Mouse (Mus musculus) G1E (cell line): Measurements from ENCODE around the gene Ctrl.

Source experiments
- CTCF ChIP-seq: IDR thresholded peaks from 2 replicates; pipeline ENCODE4 v1.5.1; 2012; ENCODE audit warnings: low read depth, low read length, inconsistent platforms, mixed read lengths
- GATA1 ChIP-seq: IDR thresholded peaks from 2 replicates; pipeline ENCODE4 v1.6.1; 2012; ENCODE audit warnings: borderline replicate concordance, low read length, inconsistent platforms, mixed read lengths
- GATA2 ChIP-seq: IDR thresholded peaks from 2 replicates; pipeline ENCODE4 v1.6.1; 2012; ENCODE audit warnings: low read depth, low read length, inconsistent platforms, borderline replicate concordance
- POLR2AphosphoS5 ChIP-seq: IDR thresholded peaks from 2 replicates; pipeline ENCODE4 v1.6.1; 2012; ENCODE audit warnings: low read depth, low read length, inconsistent platforms; ENCODE audit not compliant: insufficient replicate concordance
- TAL1 ChIP-seq: conservative IDR thresholded peaks from 2 replicates; pipeline ENCODE4 v1.6.1; 2012; ENCODE audit warnings: low read depth, low read length, inconsistent platforms, mixed read lengths

GRCm38 (mm10) chr8:105964506-105965265 lies 31.0 kb upstream of the Ctrl start:
- TF ChIP-seq GATA1 (no peak), POLR2AphosphoS5 (no peak), CTCF (no peak), GATA2 (no peak), TAL1 (no peak)
